Mouse (Mus musculus): Measurements from ENCODE around the gene Kcnk3.

DNA sequence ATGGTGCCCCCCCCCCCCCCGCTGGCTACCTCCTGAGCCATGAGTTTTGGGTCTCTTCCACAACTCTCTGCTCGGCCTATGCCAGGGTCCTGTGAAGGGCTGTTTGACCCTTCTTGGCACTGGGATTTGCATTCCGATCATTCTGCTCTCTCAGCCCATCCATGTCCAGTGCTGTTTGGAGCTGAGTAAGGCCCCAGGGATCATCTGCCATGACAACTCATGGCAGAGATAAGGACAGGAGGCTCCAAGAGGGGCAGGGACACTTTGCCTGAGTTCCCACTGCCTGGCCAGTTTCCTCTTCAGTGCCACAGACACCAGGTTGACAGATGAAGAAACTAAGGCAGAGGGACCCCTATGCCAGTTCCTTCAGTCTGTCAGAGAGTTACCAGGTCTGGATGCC lies 1.4 kb upstream of the Kcnk3 start:
- TF ChIP-seq CTCF (conservative IDR thresholded peaks at IDR 0.05; ENCODE audit: insufficient read depth, insufficient read length, low read depth, low read length) = no peak
- no peak for TF ChIP-seq POLR2A (IDR thresholded peaks at IDR 0.05; ENCODE audit: low read depth, low read length)
